Mouse (Mus musculus): Measurements from ENCODE around the gene Fam107b. TPM values are rescaled to one million over a fixed set of nuclear protein-coding genes. Genes with fewer than 3 reads are reported as not detected.

Gene Fam107b
- polyA plus RNA-seq, 1 experiment = 0.32 TPM

GRCm38 (mm10) chr2:3787752-3788423 is 217.6 kb downstream of the Fam107b start:
- no peak for TF ChIP-seq GATA1 (IDR thresholded peaks at IDR 0.05; ENCODE audit: low read length)

DNA sequence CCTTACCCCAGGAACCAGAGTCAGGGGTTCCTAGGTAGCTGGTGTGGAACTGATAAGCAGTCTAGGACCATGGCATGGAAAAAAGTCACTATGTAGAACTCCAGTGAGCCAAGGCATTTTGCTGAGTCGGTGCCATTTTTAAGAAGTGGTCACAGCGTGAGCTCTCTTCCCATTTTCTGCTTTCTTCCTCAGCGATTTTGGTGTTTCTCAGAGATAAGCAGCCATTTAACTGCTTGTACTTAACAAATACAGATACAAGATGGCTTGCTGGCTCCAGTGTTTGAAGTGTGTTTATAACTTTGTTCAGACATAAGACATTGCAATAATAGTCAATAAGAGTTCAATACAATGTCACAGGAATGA is 218.1 kb downstream of the Fam107b start:
- no peak for TF ChIP-seq GATA1 (IDR thresholded peaks at IDR 0.05; ENCODE audit: low read length)

DNA sequence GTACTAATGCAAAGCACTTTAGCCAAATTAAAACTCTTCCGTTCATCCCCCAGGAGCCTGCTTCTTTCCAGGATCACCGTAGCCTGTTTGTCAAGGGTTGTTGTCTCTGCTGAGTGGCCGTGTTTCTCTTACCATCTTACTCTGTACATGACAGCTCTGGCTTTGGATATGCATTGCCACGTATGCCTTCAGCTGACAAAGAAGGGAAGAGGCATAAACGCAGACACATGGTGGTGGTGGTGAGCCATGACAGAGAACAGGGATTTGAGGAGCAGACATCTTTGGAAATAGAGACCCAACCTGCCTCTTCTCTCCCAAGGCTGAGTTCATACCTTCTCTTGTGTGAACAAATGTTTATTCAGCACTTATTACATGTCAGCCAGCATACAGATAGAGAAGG is 226.3 kb downstream of the Fam107b start:
- no peak for TF ChIP-seq GATA1 (IDR thresholded peaks at IDR 0.05; ENCODE audit: low read length)

- TF ChIP-seq GATA1 (IDR thresholded peaks at IDR 0.05; ENCODE audit: low read length) = no peak
Measured at GRCm38 (mm10) chr2:3799767-3800554, 229.7 kb downstream of the Fam107b start.

DNA sequence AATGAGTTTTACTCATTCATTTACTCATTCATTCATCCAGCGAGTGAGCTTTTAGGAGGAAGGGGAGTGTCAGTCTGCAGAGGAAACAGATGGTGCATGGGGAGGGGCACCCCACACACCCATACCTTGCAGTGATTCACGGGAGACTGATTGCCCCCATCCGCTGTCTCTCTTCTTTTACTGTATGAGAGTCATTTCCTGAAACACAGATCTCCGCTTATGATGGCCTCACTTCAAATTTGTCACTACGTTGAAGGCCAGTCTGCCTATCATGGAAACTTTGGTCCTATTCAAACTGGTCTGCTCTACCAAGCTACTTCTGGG is 230.2 kb downstream of the Fam107b start:
- no peak for TF ChIP-seq GATA1 (IDR thresholded peaks at IDR 0.05; ENCODE audit: low read length)

DNA sequence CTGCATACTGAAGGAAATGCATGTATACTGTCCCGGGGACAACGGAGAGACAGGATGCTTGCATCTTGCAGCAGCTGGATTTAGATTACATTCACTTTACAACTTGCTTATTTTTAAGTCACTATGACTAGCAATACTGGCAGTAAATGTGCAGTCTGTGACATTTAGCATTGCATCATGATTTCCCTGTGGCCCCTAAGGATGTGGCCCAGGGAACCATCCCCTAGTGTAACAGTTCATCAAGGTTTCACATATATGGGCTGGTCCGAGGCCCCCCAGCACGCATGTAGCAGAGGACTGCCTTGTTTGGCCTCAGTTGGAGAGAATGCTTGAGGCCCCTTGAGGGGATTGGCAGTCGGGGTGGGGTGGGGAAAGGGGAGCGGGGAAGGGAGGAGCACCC is 235.5 kb downstream of the Fam107b start:
- no peak for TF ChIP-seq GATA1 (IDR thresholded peaks at IDR 0.05; ENCODE audit: low read length)

- no peak for TF ChIP-seq GATA1 (IDR thresholded peaks at IDR 0.05; ENCODE audit: low read length)
Measured at GRCm38 (mm10) chr2:3810321-3810720, 240.0 kb downstream of the Fam107b start.

GRCm38 (mm10) chr2:3816142-3816609 is 245.9 kb downstream of the Fam107b start:
- no peak for TF ChIP-seq GATA1 (IDR thresholded peaks at IDR 0.05; ENCODE audit: low read length)

- no peak for TF ChIP-seq GATA1 (IDR thresholded peaks at IDR 0.05; ENCODE audit: low read length)
Measured at GRCm38 (mm10) chr2:3817626-3818025, 247.3 kb downstream of the Fam107b start.

GRCm38 (mm10) chr2:3822483-3823455 is 252.5 kb downstream of the Fam107b start:
- no peak for TF ChIP-seq GATA1 (IDR thresholded peaks at IDR 0.05; ENCODE audit: low read length)

Other genes with a start within 250 kb of the Fam107b start
- 1.5 and 1.8 TPM in 2 replicates for gene Rpp38, start 237.8 kb upstream of the Fam107b start, polyA plus RNA-seq (2012)
- not detected in 2 replicates for gene Acbd7, start 234.3 kb upstream of the Fam107b start, polyA plus RNA-seq (2012)
- gene Olah, start 173.3 kb upstream of the Fam107b start, polyA plus RNA-seq (2012) = not detected in 2 replicates
- gene Meig1, start 147.8 kb upstream of the Fam107b start, polyA plus RNA-seq (2012) = not detected in 2 replicates
- 0.62 and 0.78 TPM in 2 replicates for gene Dclre1c, start 146.4 kb upstream of the Fam107b start, polyA plus RNA-seq (2012)
- gene Suv39h2, start 95.5 kb upstream of the Fam107b start, polyA plus RNA-seq (2012) = 6.5 and 9.4 TPM in 2 replicates
- gene Gm45902, start 57.7 kb upstream of the Fam107b start, polyA plus RNA-seq (2012) = 2.9 and 4.2 TPM in 2 replicates
- 8.7 and 9.9 TPM in 2 replicates for gene Hspa14, start 57.7 kb upstream of the Fam107b start, polyA plus RNA-seq (2012)
- 0.14 and 0.16 TPM in 2 replicates for gene Cdnf, start 57.5 kb upstream of the Fam107b start, polyA plus RNA-seq (2012)

Measured in G1E-ER4 (cell line).